Mouse (Mus musculus) liver, embryonic 12.5 days (tissue): Measurements from ENCODE around the gene Nccrp1. TPM values are rescaled to one million over a fixed set of nuclear protein-coding genes. Genes with fewer than 3 reads are reported as not detected.

Source experiments
- ATAC-seq: fragments of 200-750 bp; cut with Nextera tagmentation; 2 replicates; pipeline ENCODE4 v1.8.0; 2017; ENCODE audit warnings: moderate number of reproducible peaks, mild to moderate bottlenecking, moderate library complexity
- H3K27ac ChIP-seq: fragments of 300-500 bp; sonication (generic); 2 replicates; pipeline ENCODE4 v1.5.1; 2016; ENCODE audit warnings: mild to moderate bottlenecking
- H3K27me3 ChIP-seq: fragments of 300-500 bp; sonication (generic); replicated peaks from 2 replicates; pipeline ENCODE4 v1.6.1; 2016; ENCODE audit warnings: mild to moderate bottlenecking, moderate library complexity
- H3K36me3 ChIP-seq: fragments of 300-500 bp; sonication (generic); 2 replicates; pipeline ENCODE4 v1.6.1; 2016; ENCODE audit warnings: mild to moderate bottlenecking, moderate library complexity
- H3K4me1 ChIP-seq: fragments of 300-500 bp; sonication (generic); 2 replicates; pipeline ENCODE4 v1.6.1; 2016
- H3K4me2 ChIP-seq: fragments of 300-500 bp; sonication (generic); 2 replicates; pipeline ENCODE4 v1.6.1; 2016; ENCODE audit warnings: mild to moderate bottlenecking, moderate library complexity
- H3K4me3 ChIP-seq: fragments of 300-500 bp; sonication (generic); 2 replicates; pipeline ENCODE4 v1.5.1; 2016; ENCODE audit warnings: mild to moderate bottlenecking, moderate library complexity
- H3K9ac ChIP-seq: fragments of 300-500 bp; sonication (generic); 2 replicates; pipeline ENCODE4 v1.6.1; 2016; ENCODE audit warnings: mild to moderate bottlenecking, moderate library complexity
- H3K9me3 ChIP-seq: fragments of 300-500 bp; sonication (generic); replicated peaks from 2 replicates; pipeline ENCODE4 v1.6.1; 2016; ENCODE audit warnings: mild to moderate bottlenecking, moderate library complexity
- WGBS: fragments of 180-500 bp; shearing (Covaris S2); methylation state at CpG from one replicate; pipeline ENCODE4 v1.1.7; 2016; ENCODE audit not compliant: insufficient replicate concordance; 5-methylcytosine and 5-hydroxymethylcytosine counted together
- microRNA-seq: library from miRNA; unstranded; fragments of <30 nt; microRNA quantifications from one replicate; pipeline ENCODE4, GENCODE M21; 2017
- polyA plus RNA-seq: library from polyadenylated mRNA; unstranded; fragments of >200 nt; fragmentation: Nextera tagmentation; extraction: Ambion mirVana; gene quantifications from 2 replicates; pipeline ENCODE4 v1.2.1, GENCODE M21; 2016

Nccrp1 gene
- polyA plus RNA-seq, 1 experiment from 2014 or later, result not detected

GRCm38 (mm10) chr7:28505585-28505984, 41.5 kb downstream of the Nccrp1 start:
- Histone ChIP-seq H3K4me1 (no peaks in the 10 kb centered on the region), H3K4me3 (no peak overlapping the region), H3K4me2 (no peak overlapping the region), H3K27ac (no peak overlapping the region), H3K27me3 (no peaks in the 10 kb centered on the region), H3K36me3 (no peaks in the 10 kb centered on the region), H3K9me3 (no peaks in the 10 kb centered on the region), H3K9ac (no peak overlapping the region)
- no peak for ATAC-seq
- WGBS, result 4% methylated on average over 5 of the region's 5 CpGs

- Histone ChIP-seq H3K4me3 (no peak overlapping the region), H3K36me3 (no peaks in the 10 kb centered on the region), H3K9ac (no peak overlapping the region), H3K27ac (no peak overlapping the region), H3K4me1 (no peaks in the 10 kb centered on the region), H3K4me2 (no peak overlapping the region), H3K9me3 (no peaks in the 10 kb centered on the region), H3K27me3 (0 out of 2 replicates have a peak, but pooled peaks cover 3% of the 10 kb centered on the region)
- ATAC-seq, result no peak
- 65% methylated on average over 11 of the region's 11 CpGs for WGBS
These were observed 51.6 kb downstream of the Nccrp1 start for GRCm38 (mm10) chr7:28495426-28495825.

Small RNA genes lying within 50 kb of the gene (microRNA-seq; reads per million reads assigned to microRNA genes)
- not detected for gene Mir7049

Other genes with a start within 250 kb of the Nccrp1 start
- gene Dll3, start 245.0 kb downstream of the Nccrp1 start, polyA plus RNA-seq, result 0.10 and 0.31 TPM in 2 replicates
- 137 and 146 TPM in 2 replicates for gene Timm50, start 235.2 kb downstream of the Nccrp1 start, polyA plus RNA-seq
- 54.0 TPM in 2 replicates for gene Supt5, start 208.5 kb downstream of the Nccrp1 start, polyA plus RNA-seq
- 986 and 994 TPM in 2 replicates for gene Rps16, start 196.6 kb downstream of the Nccrp1 start, polyA plus RNA-seq
- gene Plekhg2, start 174.7 kb downstream of the Nccrp1 start, polyA plus RNA-seq, result 13.7 and 14.4 TPM in 2 replicates
- 7.4 and 7.5 TPM in 2 replicates for gene Zfp36, start 167.0 kb downstream of the Nccrp1 start, polyA plus RNA-seq
- gene Med29, start 154.5 kb downstream of the Nccrp1 start, polyA plus RNA-seq, result 35.1 and 36.8 TPM in 2 replicates
- gene Paf1, start 154.3 kb downstream of the Nccrp1 start, polyA plus RNA-seq, result 36.5 and 42.4 TPM in 2 replicates
- 41.0 and 41.3 TPM in 2 replicates for gene Gmfg, start 109.8 kb downstream of the Nccrp1 start, polyA plus RNA-seq
- gene Lrfn1, start 95.3 kb downstream of the Nccrp1 start, polyA plus RNA-seq, result 1.3 and 1.5 TPM in 2 replicates
- gene Ifnl2, start 36.8 kb downstream of the Nccrp1 start, polyA plus RNA-seq, result not detected in 2 replicates
- gene Ifnl3, start 24.4 kb downstream of the Nccrp1 start, polyA plus RNA-seq, result not detected in 2 replicates
- not detected in 2 replicates for gene Sycn, start 6.4 kb downstream of the Nccrp1 start, polyA plus RNA-seq
- gene Samd4b, start 50.9 kb upstream of the Nccrp1 start, polyA plus RNA-seq, result 10.0 and 12.5 TPM in 2 replicates
- gene Pak4, start 50.9 kb upstream of the Nccrp1 start, polyA plus RNA-seq, result 24.3 and 24.6 TPM in 2 replicates
- not detected in 2 replicates for gene Acp7, start 84.1 kb upstream of the Nccrp1 start, polyA plus RNA-seq
- gene Fbxo27, start 145.6 kb upstream of the Nccrp1 start, polyA plus RNA-seq, result 0.28 and 0.48 TPM in 2 replicates
- 1.7 and 1.9 TPM in 2 replicates for gene Fbxo17, start 169.6 kb upstream of the Nccrp1 start, polyA plus RNA-seq
- gene Mrps12, start 194.6 kb upstream of the Nccrp1 start, polyA plus RNA-seq, result 122 and 123 TPM in 2 replicates
- 20.4 and 22.3 TPM in 2 replicates for gene Sars2, start 194.7 kb upstream of the Nccrp1 start, polyA plus RNA-seq
- not detected in 2 replicates for gene Ccer2, start 208.9 kb upstream of the Nccrp1 start, polyA plus RNA-seq
- gene Sirt2, start 219.5 kb upstream of the Nccrp1 start, polyA plus RNA-seq, result 28.5 and 29.0 TPM in 2 replicates
- 41.6 and 43.1 TPM in 2 replicates for gene Nfkbib, start 220.3 kb upstream of the Nccrp1 start, polyA plus RNA-seq
- gene Rinl, start 241.7 kb upstream of the Nccrp1 start, polyA plus RNA-seq, result 14.5 and 16.1 TPM in 2 replicates